Mouse (Mus musculus): ENCODE measurements around the gene Rfc2. TPM values are rescaled to one million over a fixed set of nuclear protein-coding genes. Genes with fewer than 3 reads are reported as not detected.

Gene Rfc2
- total RNA-seq, 2 experiments from 2014 or later: 42.6 to 45.0 TPM

DNA sequence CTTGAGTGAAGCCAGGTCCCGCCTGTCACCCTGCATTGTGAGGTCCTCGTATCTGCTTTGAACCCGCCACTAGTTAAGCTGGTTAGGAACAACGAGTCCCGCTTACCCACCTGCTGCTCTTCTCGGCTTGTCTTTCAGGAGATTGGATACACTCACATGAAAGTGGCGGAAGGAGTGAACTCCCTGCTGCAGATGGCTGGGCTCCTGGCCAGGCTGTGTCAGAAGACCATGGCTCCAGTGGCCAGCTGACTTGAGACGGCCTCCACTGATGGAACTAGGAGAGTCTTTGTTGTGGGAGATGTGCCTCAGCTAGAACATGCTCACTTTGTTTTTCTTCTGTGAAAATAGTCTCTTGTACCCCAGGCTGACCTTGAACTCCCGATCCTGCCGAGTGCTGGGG, 16.5 kb downstream of the Rfc2 start:
- peak in 1 of 2 experiments; percentile 55 for DNase-seq (ENCODE audit: low spot score in 2 of 2)

DNA sequence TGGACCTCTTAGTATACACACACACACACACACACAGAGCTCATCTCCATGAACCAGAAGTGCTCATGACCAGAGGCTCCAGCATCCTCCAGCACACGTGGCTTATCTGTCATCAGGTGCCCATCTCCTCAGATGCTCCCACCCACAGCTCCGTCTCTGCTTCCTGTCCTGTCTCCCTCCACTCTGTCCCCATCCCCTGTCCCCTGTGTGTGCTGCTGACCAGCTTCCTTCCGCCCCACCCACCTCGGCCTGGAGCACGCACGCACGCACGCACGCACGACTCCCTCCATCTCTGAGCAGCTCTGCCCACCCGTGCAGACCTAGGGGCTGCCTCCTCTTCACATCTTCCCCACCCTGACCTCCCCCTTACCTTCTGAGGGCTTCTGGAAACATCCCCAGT, 23.2 kb downstream of the Rfc2 start:
- no peak for DNase-seq (ENCODE audit: low spot score in 2 of 2)

DNA sequence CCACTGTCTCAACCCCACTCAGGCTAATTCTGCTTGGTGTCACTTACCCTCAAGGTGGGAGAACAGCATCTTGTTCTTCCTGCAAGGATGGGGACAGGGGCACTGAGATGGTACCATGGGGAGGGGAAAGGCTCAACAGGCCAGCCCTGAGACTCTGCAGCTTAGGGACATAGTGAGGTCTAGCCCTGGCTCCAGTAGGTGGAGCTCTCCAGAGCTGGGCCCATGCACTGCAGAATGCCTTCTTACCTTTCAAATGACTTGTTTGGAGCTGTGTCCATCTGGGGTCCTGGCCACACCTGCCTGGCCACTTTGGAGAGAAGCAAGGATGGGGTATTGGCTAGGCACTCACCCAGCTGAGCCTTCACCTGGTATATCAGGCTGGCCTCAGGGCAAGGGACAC, 25.1 kb downstream of the Rfc2 start:
- DNase-seq (ENCODE audit: low spot score in 2 of 2): no peak

DNA sequence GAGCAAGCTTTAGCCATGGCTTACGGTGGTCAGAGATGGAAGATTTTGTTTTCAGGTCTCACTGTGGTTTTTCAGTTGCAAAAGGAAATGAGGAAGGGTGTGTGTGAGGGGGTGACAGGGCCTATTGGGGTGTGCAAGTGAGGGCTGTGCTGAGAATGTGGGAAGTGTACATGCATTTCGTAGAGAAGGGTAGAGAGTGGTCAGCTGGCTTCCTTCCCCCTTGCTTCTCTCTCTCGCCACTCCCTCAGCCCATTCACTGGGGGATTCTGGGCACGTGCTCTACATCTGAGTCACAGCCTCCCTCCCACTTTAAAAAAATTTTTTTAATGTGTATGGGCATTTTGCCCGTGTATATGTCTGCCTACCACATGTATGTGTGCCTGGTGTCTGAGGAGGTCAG, 26.0 kb downstream of the Rfc2 start:
- DNase-seq (ENCODE audit: low spot score in 2 of 2): peak in 1 of 2 experiments; percentile 39

DNA sequence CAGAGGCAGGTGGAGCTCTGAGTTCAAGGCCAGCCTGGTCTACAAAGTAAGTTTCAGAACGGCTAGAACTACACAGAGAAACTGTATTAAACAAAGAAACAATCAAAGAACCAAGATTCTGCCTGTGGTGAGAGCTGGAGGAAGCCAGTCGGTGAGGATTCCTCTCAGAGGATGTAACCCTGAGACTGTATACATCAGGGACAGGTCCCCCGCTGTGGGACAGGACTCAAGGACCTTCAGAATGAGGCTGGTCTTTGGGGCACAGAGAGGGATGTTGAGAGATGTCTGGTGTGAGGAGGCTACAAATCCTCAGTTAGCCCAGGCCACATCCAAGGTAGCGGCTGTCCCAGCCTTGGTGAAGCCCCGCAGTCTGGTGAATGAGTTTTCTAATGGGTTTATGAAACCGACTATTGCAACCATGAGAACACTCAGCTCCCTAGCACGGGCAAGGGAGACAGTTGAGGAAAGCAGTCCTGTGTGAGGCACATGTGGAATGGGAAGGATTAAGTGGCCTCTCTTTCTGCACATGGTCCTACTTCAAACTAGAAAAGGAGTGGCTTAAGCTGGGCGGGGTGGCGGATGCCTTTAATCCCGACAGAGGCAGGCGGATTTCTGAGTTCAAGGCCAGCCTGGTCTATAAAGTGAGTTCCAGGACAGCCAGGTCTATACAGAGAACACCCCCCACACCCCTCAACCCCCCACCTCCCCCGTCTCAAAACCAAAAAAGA, 28.9 kb downstream of the Rfc2 start:
- no peak for DNase-seq (ENCODE audit: low spot score in 2 of 2)

DNA sequence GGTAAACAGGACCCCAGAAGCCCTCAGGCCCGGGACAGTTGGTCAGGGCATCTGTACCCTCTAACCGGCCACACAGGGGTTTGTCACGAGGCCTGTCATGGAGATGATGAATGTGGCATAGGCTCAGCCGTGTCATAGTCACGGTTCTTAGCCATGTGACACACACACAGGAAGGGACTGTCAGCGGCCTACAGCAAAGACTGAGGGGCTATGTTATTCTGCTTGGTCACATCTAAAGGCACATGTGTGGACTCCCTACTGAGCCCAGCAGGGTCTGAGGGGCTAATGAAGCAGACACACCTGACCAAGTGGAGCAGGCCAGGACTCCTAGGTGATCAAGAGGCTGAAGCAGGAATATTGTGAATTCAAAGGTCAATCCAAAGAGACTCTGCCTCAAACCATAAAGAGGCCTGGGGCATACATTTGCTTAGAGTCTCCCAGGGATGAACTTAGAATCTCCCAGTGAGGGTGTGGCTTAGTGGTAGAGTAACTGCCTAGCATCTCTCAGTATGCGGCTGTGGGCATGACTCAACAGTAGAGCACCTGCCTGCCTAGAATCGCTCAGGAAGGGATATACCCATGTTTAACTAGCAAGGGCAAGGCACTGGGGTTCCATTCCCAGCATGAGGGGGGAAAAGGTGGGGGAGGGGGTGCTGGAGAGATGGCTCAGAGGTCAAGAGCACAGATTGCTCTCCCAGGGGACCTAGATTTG, 30.8 kb downstream of the Rfc2 start:
- no peak for DNase-seq (ENCODE audit: low spot score in 2 of 2)

DNA sequence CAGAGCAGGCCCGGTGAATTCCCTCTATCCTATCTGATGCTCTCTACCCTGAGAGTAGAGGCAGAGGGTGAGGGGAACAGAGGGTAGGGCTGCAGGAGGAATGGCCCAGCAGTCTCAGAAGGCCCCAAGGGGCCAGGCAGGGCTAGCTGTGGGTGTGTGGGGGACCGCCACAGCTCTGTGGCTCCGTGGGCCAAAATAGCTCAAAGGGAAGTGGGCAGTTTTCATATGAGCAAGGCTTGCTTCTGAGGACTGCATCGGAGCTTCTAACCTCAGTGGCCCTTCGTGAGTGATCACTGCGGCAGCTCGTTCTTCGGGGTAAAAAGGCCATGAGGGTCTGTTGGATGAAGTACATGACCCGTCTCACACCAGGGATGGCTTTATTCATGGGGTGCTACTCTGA, 32.6 kb downstream of the Rfc2 start:
- DNase-seq (ENCODE audit: low spot score in 2 of 2): no peak

DNA sequence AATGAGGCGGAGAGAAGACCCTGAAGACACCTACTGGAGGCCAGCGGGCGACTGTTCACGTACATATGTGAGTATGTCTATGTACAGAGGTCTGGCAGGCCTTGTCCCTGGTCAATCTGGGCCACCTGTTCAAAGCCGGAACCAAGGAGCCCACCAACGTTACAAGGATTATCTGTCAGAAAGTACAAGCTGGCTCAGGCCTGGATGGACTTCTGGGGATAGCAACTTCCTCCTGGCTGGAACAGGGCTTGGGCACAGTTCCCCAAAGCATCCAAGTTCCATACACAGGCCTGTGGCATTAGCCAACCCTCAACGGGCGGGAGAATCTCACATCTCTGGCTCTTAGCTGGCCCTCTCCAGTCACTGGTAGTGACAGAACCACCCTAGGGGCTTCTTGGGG, 33.1 kb downstream of the Rfc2 start:
- no peak for DNase-seq (ENCODE audit: low spot score in 2 of 2)

DNA sequence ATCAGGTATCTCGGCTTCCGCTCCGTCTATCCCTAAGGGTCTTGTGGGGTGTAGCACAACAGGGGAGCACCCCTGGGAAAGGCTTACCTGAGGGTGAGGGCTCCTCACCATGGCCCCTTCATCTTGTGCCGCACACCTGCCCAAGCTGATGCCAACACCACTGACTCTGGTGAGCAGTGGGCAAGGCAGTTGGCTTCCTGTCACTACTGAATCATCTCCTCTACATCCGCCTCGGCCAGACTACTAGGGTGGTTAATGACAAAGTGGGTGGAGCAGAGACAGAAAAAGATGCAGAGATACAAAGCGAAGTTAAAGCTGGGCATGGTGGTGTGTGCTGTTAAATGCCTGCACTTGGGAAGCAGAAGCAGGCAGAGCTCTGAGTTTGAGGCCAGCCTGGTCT, 33.6 kb downstream of the Rfc2 start, which contains the start of gene Lat2:
TSS of gene Lat2 (minus strand) at position 224 of the 400 bp plus-strand sequence.
- DNase-seq (ENCODE audit: low spot score in 2 of 2): no peak

DNA sequence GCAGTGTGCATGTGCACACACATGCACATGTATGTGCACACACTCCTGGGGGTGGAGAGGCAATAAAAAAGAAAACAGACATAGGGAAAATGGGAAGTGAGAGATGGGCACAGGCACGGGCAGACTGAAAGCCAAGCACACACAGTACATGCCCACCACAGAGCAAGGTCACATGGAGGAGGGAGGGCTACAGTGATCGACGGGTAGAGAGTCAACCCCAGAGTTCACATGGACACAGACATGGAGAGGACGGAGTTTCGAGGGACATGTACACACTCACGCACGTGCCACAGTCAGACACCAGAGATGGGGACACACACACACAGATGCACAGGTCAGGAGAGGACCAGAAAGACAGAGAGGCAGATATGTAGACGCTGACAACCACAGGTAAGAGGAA, 34.2 kb downstream of the Rfc2 start:
- DNase-seq (ENCODE audit: low spot score in 2 of 2): no peak

DNA sequence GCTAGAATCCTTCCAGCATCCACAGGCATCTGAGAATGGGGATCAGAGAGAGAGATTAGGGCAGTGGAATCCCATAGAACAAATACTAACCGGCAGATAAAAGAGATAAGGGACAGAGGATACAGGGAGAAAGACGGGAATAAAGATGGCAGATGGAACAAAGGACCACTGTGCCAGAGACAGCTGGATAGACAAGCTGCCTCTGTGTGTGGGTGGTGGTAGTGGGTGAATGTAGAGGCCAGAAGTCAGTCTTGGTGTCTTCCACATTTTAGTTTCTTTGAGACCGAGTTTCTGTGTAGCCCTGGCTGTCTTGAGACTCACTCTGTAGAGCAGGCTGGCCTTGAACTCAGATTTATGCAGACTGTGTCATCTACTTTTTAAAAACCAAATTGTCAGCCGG, 34.6 kb downstream of the Rfc2 start:
- no peak for DNase-seq (ENCODE audit: low spot score in 2 of 2)

DNA sequence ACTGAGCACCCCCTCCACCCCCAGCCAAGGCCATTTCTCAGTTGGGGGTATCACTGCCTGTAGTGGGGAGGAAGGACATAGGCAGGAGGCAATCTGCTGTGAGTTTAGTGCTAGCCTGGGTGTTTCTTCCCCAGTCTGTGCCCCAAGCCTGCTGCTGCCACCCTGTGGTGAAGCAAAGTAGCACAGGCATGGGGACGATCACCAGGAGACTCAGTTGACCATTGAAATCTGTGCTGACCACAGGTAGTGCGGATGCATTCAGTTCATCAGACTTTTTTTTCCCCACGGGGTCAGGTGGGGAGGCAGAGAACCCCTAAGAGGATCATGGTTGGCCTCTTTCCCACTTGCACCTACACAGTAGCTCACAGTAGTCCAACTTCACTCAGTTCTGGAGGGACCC, 35.9 kb downstream of the Rfc2 start:
- peak in 1 of 2 experiments; percentile 53 for DNase-seq (ENCODE audit: low spot score in 2 of 2)

DNA sequence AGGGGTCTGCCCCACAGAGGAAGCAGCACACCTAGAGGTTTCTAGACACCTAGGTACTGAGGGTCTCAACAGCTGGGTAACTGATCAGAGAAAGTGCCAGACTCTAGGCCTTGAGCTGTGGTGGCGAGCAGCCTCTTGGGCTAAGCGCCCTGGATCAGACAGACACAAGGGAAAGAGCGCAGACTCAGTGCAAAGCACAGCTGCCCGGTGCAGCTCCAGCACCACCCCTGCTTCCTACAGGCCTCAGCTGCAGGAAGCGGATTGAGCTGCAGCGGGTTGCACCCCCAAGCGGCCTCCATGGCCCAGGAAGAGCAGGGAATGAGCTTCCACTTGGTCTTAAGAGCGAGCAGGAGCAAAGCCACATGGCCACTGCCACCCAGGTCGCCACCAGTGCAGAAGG, 39.3 kb downstream of the Rfc2 start:
- DNase-seq (ENCODE audit: low spot score in 2 of 2): no peak

DNA sequence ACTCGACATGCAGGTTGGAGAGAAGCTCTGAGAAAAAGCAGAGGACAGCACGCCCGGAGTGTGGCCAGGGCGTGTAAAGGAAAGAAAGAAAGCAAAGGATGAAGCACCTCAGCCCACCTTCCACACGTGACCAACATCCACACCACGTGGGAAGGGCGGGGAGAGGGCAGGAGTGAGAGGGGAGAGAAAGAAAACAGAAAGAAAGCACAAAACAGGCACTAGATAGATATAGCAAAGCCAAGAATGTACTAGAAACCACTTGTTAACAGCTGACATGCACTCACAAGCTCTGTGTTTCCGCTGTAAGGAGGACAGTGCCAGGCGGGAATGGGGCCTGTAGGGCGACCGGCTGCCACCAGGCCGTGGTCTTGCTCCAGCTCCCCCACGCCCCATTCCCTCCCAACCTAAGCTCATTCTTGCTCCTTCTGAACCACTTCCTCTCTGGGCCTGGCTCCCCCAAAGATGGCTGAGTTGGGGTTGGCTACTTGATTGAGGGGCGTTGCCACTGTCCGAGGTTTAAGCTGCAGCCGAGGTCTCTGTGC, 40.0 kb downstream of the Rfc2 start:
- DNase-seq (ENCODE audit: low spot score in 2 of 2): no peak

DNA sequence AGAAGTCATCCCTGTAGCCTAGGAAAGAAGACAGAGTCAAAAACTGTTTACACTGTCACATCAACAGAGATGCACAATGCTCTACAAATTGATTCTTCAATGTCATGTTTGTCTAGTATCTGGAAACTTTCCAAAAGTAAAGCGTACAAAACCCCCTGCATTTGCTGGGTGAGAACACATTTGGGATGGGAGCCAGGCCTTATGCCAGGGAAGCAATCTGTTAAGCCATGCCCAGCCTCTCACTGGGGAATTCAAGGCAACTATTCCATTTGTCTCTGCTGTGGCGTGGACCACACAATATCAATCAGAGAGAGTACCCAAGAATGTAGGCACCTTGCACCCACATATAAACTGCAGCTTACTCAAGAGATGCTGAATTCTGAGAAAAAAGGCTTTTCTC, 40.9 kb downstream of the Rfc2 start:
- DNase-seq (ENCODE audit: low spot score in 2 of 2): no peak

DNA sequence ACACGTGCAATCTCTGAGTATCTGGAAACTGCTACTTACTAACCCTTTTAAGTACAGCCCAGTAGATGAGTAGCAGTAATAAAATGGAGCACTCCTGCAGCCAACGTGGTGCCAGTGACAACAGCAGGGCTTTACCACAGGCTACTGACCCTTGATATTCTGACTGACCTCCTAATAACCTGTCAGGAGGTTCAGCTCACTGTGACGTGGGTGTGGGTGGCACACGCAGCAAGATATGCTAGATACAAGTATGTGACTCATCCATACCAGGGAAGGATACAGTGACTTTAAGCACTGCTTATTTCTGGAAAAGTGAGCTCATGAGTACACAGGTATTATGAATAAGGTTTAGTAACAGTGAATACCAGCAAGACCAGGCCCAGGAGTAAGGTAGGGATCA, 48.3 kb downstream of the Rfc2 start:
- no peak for DNase-seq (ENCODE audit: low spot score in 2 of 2)

DNA sequence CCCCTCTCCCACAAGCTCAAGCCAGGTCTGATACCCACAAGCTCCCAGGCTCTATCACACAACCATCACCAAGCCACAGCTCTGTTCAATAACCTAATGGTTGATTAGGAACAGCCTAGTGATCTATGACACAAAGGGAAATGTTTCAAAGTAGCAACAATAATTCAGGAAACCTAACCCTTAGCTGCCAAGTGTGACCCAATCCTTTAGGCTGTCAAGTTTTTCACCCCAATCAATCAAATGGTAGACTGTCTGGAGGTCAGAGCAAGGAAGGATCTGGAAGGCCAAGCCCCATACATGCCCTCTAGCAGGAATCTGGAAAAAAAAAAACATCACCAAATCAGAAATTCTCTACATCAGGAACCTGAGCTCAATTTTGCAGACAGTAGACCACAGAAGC, 49.7 kb downstream of the Rfc2 start:
- no peak for DNase-seq (ENCODE audit: low spot score in 2 of 2)

DNA sequence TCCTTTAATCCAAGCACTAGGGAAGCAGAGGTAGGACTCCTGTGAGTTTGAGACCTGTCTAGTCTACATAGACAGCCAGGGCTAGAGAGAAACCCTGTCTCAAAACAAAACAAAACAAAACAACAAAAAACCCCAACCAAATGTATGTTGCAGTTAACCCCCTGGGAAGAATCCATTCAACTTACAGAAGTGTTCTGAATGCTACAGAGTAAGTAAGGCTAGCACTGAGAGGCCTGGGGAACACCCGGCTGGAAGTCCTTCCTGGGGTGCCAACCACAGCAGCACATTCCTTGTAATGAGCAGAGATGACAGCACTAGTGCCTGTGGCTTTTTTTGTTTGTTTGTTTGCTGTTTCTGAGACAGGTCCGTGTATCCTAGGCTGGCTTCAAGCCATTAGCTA, 51.7 kb downstream of the Rfc2 start:
- DNase-seq (ENCODE audit: low spot score in 2 of 2): no peak

DNA sequence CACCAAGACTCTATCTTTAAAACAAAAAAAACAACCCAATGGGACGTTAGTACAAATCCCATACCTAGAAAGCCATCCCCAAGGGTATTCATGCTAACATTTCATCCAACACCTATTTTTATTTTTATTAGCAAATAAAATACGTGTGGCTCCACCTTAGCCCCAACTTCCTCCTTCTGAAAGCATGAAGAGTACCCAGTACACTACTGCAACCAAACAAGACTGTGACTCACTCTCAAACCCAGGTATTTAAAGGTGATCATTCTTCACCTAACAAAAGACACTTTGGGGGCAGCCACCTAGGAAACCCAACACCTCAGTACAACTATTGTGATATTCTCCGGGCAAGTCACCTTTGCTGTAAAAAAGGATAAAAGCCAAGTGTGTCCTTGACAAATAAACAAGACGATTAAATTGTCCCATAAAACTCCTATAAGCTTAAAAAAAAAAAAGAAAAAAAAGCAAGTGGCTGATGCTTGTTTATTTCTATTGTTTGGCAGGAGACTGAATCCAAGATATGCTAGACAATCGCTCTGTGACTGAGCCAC, 56.7 kb downstream of the Rfc2 start:
- DNase-seq (ENCODE audit: low spot score in 2 of 2): no peak

DNA sequence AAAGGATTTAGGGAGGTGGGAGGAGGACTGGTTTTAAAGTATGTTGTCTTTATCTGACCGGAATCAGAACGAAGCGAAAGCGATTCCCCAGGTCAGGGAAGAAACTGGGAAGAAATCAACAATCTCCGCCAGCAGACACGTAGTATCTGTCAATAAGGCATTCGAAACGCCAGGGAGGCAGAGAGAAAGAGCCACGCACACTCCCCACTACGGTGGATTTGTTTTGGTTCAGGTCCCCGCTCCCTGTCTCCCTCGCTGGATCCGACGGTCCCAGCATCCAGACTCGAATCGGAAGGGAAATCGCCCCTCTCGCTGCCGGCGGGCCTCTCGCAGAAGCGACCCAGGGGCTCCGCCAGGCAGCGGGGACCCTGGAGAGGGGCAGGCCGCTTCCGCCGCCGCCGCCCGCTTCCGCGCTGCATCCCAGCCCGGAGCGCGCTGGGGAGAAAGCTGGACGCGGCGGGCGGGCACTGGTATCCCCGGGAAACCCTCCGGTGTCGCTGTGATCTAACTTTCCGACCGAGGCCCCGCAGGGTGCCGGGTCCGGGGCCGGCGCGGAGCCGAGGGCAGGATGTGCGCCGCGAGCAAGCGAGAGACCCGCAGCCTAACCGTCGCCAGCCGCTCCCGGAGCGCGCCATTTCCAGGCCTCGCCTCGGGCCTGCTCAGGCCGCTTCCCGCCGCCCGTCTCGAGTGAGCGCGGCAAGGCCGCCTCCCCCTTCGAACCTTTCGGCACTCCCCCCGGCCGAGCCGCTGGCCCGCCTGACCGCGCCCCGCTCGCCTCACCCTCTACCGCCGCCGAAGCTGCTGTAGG, 57.5 kb downstream of the Rfc2 start:
- peak in 1 of 2 experiments; percentile 46 for DNase-seq (ENCODE audit: low spot score in 2 of 2)

DNA sequence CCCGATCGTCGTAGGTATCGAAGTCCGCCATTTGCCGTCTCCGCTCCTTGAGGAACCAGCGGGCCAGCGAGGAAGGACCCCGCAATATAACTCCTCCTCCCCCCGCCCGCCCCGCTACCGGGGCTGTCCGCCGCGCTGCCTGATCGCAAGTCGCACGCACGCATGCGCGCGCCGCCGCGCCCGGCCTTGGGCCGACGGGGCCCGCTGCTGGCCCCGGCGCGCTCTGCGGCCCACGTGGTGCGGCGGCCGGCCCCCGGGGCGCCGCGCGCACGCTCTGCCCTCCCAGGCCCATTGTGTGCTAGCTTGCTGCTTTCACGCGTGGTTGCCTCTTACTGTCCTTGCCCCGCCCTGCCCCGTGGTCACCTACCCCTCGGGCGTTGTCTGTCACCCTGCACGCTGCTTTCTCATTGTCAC, 58.1 kb downstream of the Rfc2 start, which contains the start of gene Eif4h:
TSS of gene Eif4h (minus strand) at position 222 of the 414 bp plus-strand sequence.
- DNase-seq (ENCODE audit: low spot score in 2 of 2): peak; percentile 97 to 98
